Mouse (Mus musculus): ENCODE measurements around the gene Gins1. TPM values are rescaled to one million over a fixed set of nuclear protein-coding genes. Genes with fewer than 3 reads are reported as not detected.
A peak's percentile ranks its signal among the peaks of the same experiment; 100 is the strongest.

Gene Gins1
- polyA plus RNA-seq, 1 experiment from 2014 or later: 28.2 TPM

DNA sequence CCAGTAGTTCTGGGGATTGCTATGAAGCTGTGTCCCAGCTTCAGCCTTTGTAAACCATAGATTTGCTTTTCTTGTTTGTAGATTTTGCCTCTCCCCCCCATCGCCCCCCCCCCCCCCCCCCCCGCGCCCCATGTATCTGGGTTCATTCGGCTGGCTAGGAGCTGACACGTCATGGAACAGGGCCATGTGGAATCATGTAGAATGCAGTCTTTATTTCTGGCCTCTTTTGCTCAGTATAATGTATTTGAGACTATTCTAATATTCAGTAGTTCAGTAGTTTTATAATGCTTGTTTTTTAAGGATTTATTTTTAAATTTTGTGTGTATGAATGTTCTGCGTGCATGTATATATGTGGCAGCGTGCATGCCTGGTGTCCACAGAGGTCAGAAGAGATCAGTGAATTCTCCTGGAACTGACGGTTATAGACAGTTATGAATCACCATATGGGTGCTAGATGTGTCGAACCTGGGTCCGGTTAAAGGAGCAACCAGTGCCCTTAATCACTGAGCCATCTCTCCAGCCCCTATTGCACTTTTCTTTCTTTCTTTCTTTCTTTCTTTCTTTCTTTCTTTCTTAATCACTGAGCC, 5.2 kb downstream of the Gins1 start:
- H3K27me3 ChIP-seq (ENCODE audit: control insufficient read depth, insufficient read depth, low read length): no peaks in the 10 kb centered on the region
- 51% methylated on average over 8 of the region's 10 CpGs for WGBS
- H3K27ac ChIP-seq (replicated peaks in 1 of 2; ENCODE audit: control insufficient read depth in 1 of 2, insufficient read depth in 1 of 2, low read depth in 2 of 2, low read length in 2 of 2): no peak overlapping the region
- H3K9ac ChIP-seq (ENCODE audit: low read length): peak overlapping the region; percentile 70
- peak overlapping the region; percentile 72 to 83; a peak in 3 of 4 replicates for H3K4me3 ChIP-seq (ENCODE audit: control insufficient read depth in 1 of 2, insufficient read depth in 1 of 2, low read depth in 1 of 2, low read length in 2 of 2)
- H3K9me3 ChIP-seq (ENCODE audit: control insufficient read depth, low read length): no peaks in the 10 kb centered on the region
- H3K4me1 ChIP-seq (ENCODE audit: control insufficient read depth in 2 of 2, insufficient read depth in 2 of 2, low read length in 2 of 2): peaks cover 0 to 4% of the 10 kb centered on the region in 2 experiments; a peak in 1 of 4 replicates
- ATAC-seq (ENCODE audit: insufficient number of reproducible peaks, insufficient read depth, low FRiP score, low read depth): no peak
- 0 out of 2 replicates have a peak, but pooled peaks cover 4% of the 10 kb centered on the region for H3K36me3 ChIP-seq (ENCODE audit: control insufficient read depth, insufficient read depth, low read length)
- H3K4me2 ChIP-seq (ENCODE audit: low read length): peak overlapping the region; percentile 74

- no peak overlapping the region for H3K4me3 ChIP-seq (ENCODE audit: control insufficient read depth in 1 of 2, insufficient read depth in 1 of 2, low read depth in 1 of 2, low read length in 2 of 2)
- no peaks in the 10 kb centered on the region for H3K9me3 ChIP-seq (ENCODE audit: control insufficient read depth, low read length)
- no peak for ATAC-seq (ENCODE audit: insufficient number of reproducible peaks, insufficient read depth, low FRiP score, low read depth)
- H3K4me1 ChIP-seq (ENCODE audit: control insufficient read depth in 2 of 2, insufficient read depth in 2 of 2, low read length in 2 of 2): peaks cover 0 to 4% of the 10 kb centered on the region in 2 experiments; a peak in 1 of 4 replicates
- 76% methylated on average over 4 of the region's 4 CpGs for WGBS
- H3K9ac ChIP-seq (ENCODE audit: low read length): no peak overlapping the region
- H3K27me3 ChIP-seq (ENCODE audit: control insufficient read depth, insufficient read depth, low read length): no peaks in the 10 kb centered on the region
- H3K27ac ChIP-seq (replicated peaks in 1 of 2; ENCODE audit: control insufficient read depth in 1 of 2, insufficient read depth in 1 of 2, low read depth in 2 of 2, low read length in 2 of 2): no peak overlapping the region
- no peak overlapping the region for H3K4me2 ChIP-seq (ENCODE audit: low read length)
- H3K36me3 ChIP-seq (ENCODE audit: control insufficient read depth, insufficient read depth, low read length): peaks cover 27% of the 10 kb centered on the region; the same call in 1 of the 2 replicates
These were observed 9.7 kb downstream of the Gins1 start for GRCm38 (mm10) chr2:150914781-150915515.

DNA sequence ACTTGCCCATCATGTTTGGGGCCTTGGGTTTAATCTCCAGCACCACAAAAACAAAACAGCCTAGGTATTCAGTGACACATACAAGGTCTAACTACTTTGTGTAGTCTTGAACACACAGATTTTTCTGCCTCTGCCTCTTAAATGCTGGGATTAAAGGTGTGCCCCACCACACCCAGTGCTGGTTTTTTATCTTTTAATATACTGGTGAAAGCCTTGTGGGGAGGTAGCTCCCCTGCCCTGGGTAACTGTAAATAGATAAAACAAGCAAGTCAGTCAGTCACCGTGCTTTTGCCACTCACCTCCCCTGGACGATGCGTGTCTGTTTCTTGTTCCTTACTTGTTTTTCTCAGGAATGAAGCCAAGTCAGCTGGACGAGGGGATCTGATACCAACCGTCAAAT, 10.6 kb downstream of the Gins1 start:
- no peak overlapping the region for H3K4me3 ChIP-seq (ENCODE audit: control insufficient read depth in 1 of 2, insufficient read depth in 1 of 2, low read depth in 1 of 2, low read length in 2 of 2)
- H3K27ac ChIP-seq (replicated peaks in 1 of 2; ENCODE audit: control insufficient read depth in 1 of 2, insufficient read depth in 1 of 2, low read depth in 2 of 2, low read length in 2 of 2): no peak overlapping the region
- H3K9ac ChIP-seq (ENCODE audit: low read length): no peak overlapping the region
- no peaks in the 10 kb centered on the region for H3K27me3 ChIP-seq (ENCODE audit: control insufficient read depth, insufficient read depth, low read length)
- no peak overlapping the region for H3K4me2 ChIP-seq (ENCODE audit: low read length)
- no peaks in the 10 kb centered on the region for H3K9me3 ChIP-seq (ENCODE audit: control insufficient read depth, low read length)
- 72% methylated on average over 5 of the region's 5 CpGs for whole genome bisulfite sequencing
- peaks cover 27% of the 10 kb centered on the region; the same call in 1 of the 2 replicates for H3K36me3 ChIP-seq (ENCODE audit: control insufficient read depth, insufficient read depth, low read length)
- H3K4me1 ChIP-seq (ENCODE audit: control insufficient read depth in 2 of 2, insufficient read depth in 2 of 2, low read length in 2 of 2): no peaks in the 10 kb centered on the region
- no peak for ATAC-seq (ENCODE audit: insufficient number of reproducible peaks, insufficient read depth, low FRiP score, low read depth)

- peaks cover 3 to 7% of the 10 kb centered on the region in 2 experiments; a peak in 3 of 4 replicates for H3K4me1 ChIP-seq (ENCODE audit: control insufficient read depth in 2 of 2, insufficient read depth in 2 of 2, low read length in 2 of 2)
- no peak overlapping the region for H3K4me2 ChIP-seq (ENCODE audit: low read length)
- no peak overlapping the region for H3K27ac ChIP-seq (replicated peaks in 1 of 2; ENCODE audit: control insufficient read depth in 1 of 2, insufficient read depth in 1 of 2, low read depth in 2 of 2, low read length in 2 of 2)
- no peak for ATAC-seq (ENCODE audit: insufficient number of reproducible peaks, insufficient read depth, low FRiP score, low read depth)
- no peaks in the 10 kb centered on the region for H3K9me3 ChIP-seq (ENCODE audit: control insufficient read depth, low read length)
- peaks cover 27% of the 10 kb centered on the region; the same call in 1 of the 2 replicates for H3K36me3 ChIP-seq (ENCODE audit: control insufficient read depth, insufficient read depth, low read length)
- no peaks in the 10 kb centered on the region for H3K27me3 ChIP-seq (ENCODE audit: control insufficient read depth, insufficient read depth, low read length)
- H3K4me3 ChIP-seq (ENCODE audit: control insufficient read depth in 1 of 2, insufficient read depth in 1 of 2, low read depth in 1 of 2, low read length in 2 of 2): no peak overlapping the region
- H3K9ac ChIP-seq (ENCODE audit: low read length): no peak overlapping the region
- WGBS: 85% methylated on average over 3 of the region's 3 CpGs
These were observed 13.5 kb downstream of the Gins1 start for GRCm38 (mm10) chr2:150918720-150919119.

DNA sequence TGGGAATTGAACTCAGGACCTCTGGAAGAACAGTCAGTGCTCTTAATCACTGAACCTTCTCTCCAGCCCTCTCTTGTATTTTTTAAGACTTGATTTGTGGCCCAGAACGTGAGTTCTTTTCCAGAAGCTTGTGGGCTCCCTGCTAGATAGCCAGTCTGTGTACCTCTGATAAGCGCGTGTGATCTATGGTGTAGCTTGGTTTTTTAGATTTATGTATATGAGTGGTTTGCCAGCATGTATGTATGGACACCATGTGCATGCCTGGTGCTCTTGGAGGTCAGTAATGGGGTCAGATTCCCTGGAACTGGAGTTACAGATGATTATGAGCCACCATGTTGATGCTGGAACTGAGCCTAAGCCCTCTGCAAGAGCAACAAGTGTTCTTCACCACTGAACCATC, 15.3 kb downstream of the Gins1 start:
- Histone ChIP-seq H3K27me3 (ENCODE audit: control insufficient read depth, insufficient read depth, low read length) (no peaks in the 10 kb centered on the region), H3K9ac (ENCODE audit: low read length) (no peak overlapping the region), H3K4me2 (ENCODE audit: low read length) (no peak overlapping the region), H3K36me3 (ENCODE audit: control insufficient read depth, insufficient read depth, low read length) (peaks cover 22% of the 10 kb centered on the region; the same call in 1 of the 2 replicates), H3K9me3 (ENCODE audit: control insufficient read depth, low read length) (no peaks in the 10 kb centered on the region), H3K27ac (replicated peaks in 1 of 2; ENCODE audit: control insufficient read depth in 1 of 2, insufficient read depth in 1 of 2, low read depth in 2 of 2, low read length in 2 of 2) (no peak overlapping the region), H3K4me3 (ENCODE audit: control insufficient read depth in 1 of 2, insufficient read depth in 1 of 2, low read depth in 1 of 2, low read length in 2 of 2) (no peak overlapping the region), H3K4me1 (ENCODE audit: control insufficient read depth in 2 of 2, insufficient read depth in 2 of 2, low read length in 2 of 2) (peaks cover 3 to 7% of the 10 kb centered on the region in 2 experiments; a peak in 3 of 4 replicates)
- 92% methylated on average over 3 of the region's 3 CpGs for WGBS
- no peak for ATAC-seq (ENCODE audit: insufficient number of reproducible peaks, insufficient read depth, low FRiP score, low read depth)

- H3K27ac ChIP-seq (replicated peaks in 1 of 2; ENCODE audit: control insufficient read depth in 1 of 2, insufficient read depth in 1 of 2, low read depth in 2 of 2, low read length in 2 of 2): no peak overlapping the region; a peak in 1 of 4 replicates
- ATAC-seq (ENCODE audit: insufficient number of reproducible peaks, insufficient read depth, low FRiP score, low read depth): no peak
- H3K36me3 ChIP-seq (ENCODE audit: control insufficient read depth, insufficient read depth, low read length): peaks cover 28% of the 10 kb centered on the region; the same call in 1 of the 2 replicates
These were observed 16.5 kb downstream of the Gins1 start for GRCm38 (mm10) chr2:150921697-150922096.

GRCm38 (mm10) chr2:150922165-150922564, 17.0 kb downstream of the Gins1 start:
- H3K9ac ChIP-seq (ENCODE audit: low read length): no peak overlapping the region
- peaks cover 28% of the 10 kb centered on the region; the same call in 1 of the 2 replicates for H3K36me3 ChIP-seq (ENCODE audit: control insufficient read depth, insufficient read depth, low read length)
- no peaks in the 10 kb centered on the region for H3K27me3 ChIP-seq (ENCODE audit: control insufficient read depth, insufficient read depth, low read length)
- no peak for ATAC-seq (ENCODE audit: insufficient number of reproducible peaks, insufficient read depth, low FRiP score, low read depth)
- H3K4me3 ChIP-seq (ENCODE audit: control insufficient read depth in 1 of 2, insufficient read depth in 1 of 2, low read depth in 1 of 2, low read length in 2 of 2): no peak overlapping the region
- 63% methylated on average over 4 of the region's 4 CpGs for WGBS
- no peaks in the 10 kb centered on the region for H3K9me3 ChIP-seq (ENCODE audit: control insufficient read depth, low read length)
- H3K4me1 ChIP-seq (ENCODE audit: control insufficient read depth in 2 of 2, insufficient read depth in 2 of 2, low read length in 2 of 2): peaks cover 3 to 7% of the 10 kb centered on the region in 2 experiments; a peak in 3 of 4 replicates
- peak overlapping the region; percentile 9 to 33; a peak in 1 of 4 replicates for H3K27ac ChIP-seq (replicated peaks in 1 of 2; ENCODE audit: control insufficient read depth in 1 of 2, insufficient read depth in 1 of 2, low read depth in 2 of 2, low read length in 2 of 2)
- H3K4me2 ChIP-seq (ENCODE audit: low read length): no peak overlapping the region

More at GRCm38 (mm10) chr2:150921697-150922096, 16.5 kb downstream of the Gins1 start:
- Histone ChIP-seq H3K27me3 (ENCODE audit: control insufficient read depth, insufficient read depth, low read length) (no peaks in the 10 kb centered on the region), H3K4me2 (ENCODE audit: low read length) (no peak overlapping the region), H3K4me1 (ENCODE audit: control insufficient read depth in 2 of 2, insufficient read depth in 2 of 2, low read length in 2 of 2) (peaks cover 3 to 7% of the 10 kb centered on the region in 2 experiments; a peak in 3 of 4 replicates), H3K9ac (ENCODE audit: low read length) (0 out of 2 replicates have a peak overlapping the region, but pooled peaks have one; percentile 11), H3K9me3 (ENCODE audit: control insufficient read depth, low read length) (no peaks in the 10 kb centered on the region), H3K4me3 (ENCODE audit: control insufficient read depth in 1 of 2, insufficient read depth in 1 of 2, low read depth in 1 of 2, low read length in 2 of 2) (no peak overlapping the region)
- 76% methylated on average over 6 of the region's 6 CpGs for WGBS

All from heart, embryonic 14.5 days (tissue).